ENCODE assay signal across 9 mouse cellular contexts in the genomic region with DNA sequence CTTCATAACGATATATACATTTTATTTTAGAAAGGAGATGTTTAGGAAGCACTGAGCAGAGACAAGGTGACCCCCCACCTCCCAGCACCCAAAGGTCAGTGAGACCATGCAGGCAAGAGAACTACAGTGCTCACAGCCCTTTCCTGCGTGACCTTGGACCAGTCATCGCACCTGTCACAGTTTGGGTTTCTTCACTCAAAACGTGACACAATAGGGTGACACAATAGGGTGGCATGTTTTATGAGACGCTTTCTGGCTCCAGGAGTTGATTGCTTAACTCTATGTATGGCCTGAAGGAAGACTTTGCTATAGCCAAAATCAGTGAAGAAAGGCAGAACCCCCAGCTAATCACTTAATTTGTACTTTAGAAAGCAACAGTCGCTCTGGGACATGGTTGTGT. TPM values are rescaled to one million over a fixed set of nuclear protein-coding genes. Genes with fewer than 3 reads are reported as not detected.
DNase-seq lines count a peak whose midpoint lies in the region; ATAC-seq and TF ChIP-seq lines count a peak whose summit lies in the region.
"Had no signal": no experiment of that assay in that cellular context is flagged by ENCODE, and none has a peak within 500 bp of the region (broad histone marks: within the 10 kb centered on the region; RNA-seq: fewer than 3 reads in every experiment).

No protein-coding gene starts in this region.

- H3K36me3 ChIP-seq in kidney, adult 2 months (ENCODE audit: control insufficient read depth, insufficient read depth, low read length): no peaks in the 10 kb centered on the region
- no peaks in the 10 kb centered on the region for H3K36me3 ChIP-seq in spleen, adult 2 months (ENCODE audit: control insufficient read depth, insufficient read depth, low read length)
- no peaks in the 10 kb centered on the region for H3K36me3 ChIP-seq in stomach, postnatal 0 days (ENCODE audit: control insufficient read depth, insufficient read depth, low read length)

- WGBS in kidney, adult 2 months: 73% methylated on average over 6 of the region's 6 CpGs
- WGBS in spleen, adult 2 months: 86% methylated on average over 6 of the region's 6 CpGs
- 65% methylated on average over 6 of the region's 6 CpGs for whole genome bisulfite sequencing in stomach, postnatal 0 days

- H3K4me1 ChIP-seq in kidney, adult 2 months (ENCODE audit: control insufficient read depth, insufficient read depth, low read length): peaks cover 12% of the 10 kb centered on the region
- peaks cover 24% of the 10 kb centered on the region; the same call in 1 of the 2 replicates for H3K4me1 ChIP-seq in spleen, adult 2 months (ENCODE audit: control insufficient read depth, insufficient read depth, insufficient read length)
- H3K4me1 ChIP-seq in stomach, postnatal 0 days (replicated peaks; ENCODE audit: control insufficient read depth, insufficient read depth): no peaks in the 10 kb centered on the region; the same call in 1 of the 2 replicates

- ATAC-seq in megakaryocyte progenitor cell, adult 5-6 weeks (replicated peaks; ENCODE audit: poor library complexity): peak; percentile 68
- no peak for ATAC-seq in stomach, postnatal 0 days (ENCODE audit: low FRiP score, low TSS enrichment)

- TF ChIP-seq EP300 in stomach, postnatal 0 days (optimal IDR thresholded peaks at IDR 0.05): no peak

- TF ChIP-seq CTCF in kidney, adult 2 months (conservative IDR thresholded peaks at IDR 0.05; ENCODE audit: insufficient read depth, insufficient read length, low read depth, low read length): no peak
- TF ChIP-seq CTCF in spleen, adult 2 months (IDR thresholded peaks at IDR 0.05; ENCODE audit: extremely low read depth, insufficient read depth, insufficient read length, insufficient replicate concordance): no peak
- no peak for TF ChIP-seq CTCF in stomach, postnatal 0 days (IDR thresholded peaks at IDR 0.05; ENCODE audit: low read depth)

- no peak for TF ChIP-seq POLR2A in kidney, adult 2 months (IDR thresholded peaks at IDR 0.05; ENCODE audit: low read depth, low read length)
- TF ChIP-seq POLR2A in spleen, adult 2 months (IDR thresholded peaks at IDR 0.05; ENCODE audit: low read depth, low read length): no peak

- no peaks in the 10 kb centered on the region for H3K9me3 ChIP-seq in stomach, postnatal 0 days (ENCODE audit: control insufficient read depth, low read length)

- peak overlapping the region; percentile 94 for H3K4me2 ChIP-seq in stomach, postnatal 0 days (replicated peaks; ENCODE audit: low read depth)

- H3K4me3 ChIP-seq in kidney, adult 2 months (ENCODE audit: insufficient read depth, low read depth, low read length): peak overlapping the region; percentile 86
- H3K4me3 ChIP-seq in spleen, adult 2 months (ENCODE audit: extremely low read depth, insufficient read depth, insufficient read length): peak overlapping the region; percentile 33; the same call in 1 of the 2 replicates
- H3K4me3 ChIP-seq in stomach, postnatal 0 days (ENCODE audit: low read depth, low read length): no peak overlapping the region

- DNase-seq in kidney, adult 2 months: no peak
- no peak for DNase-seq in kidney, adult 8-10 months
- DNase-seq in spleen, adult 2 months (ENCODE audit: low read depth in 1 of 2, low spot score in 2 of 2): no peak
- no peak for DNase-seq in spleen, adult 12 weeks (ENCODE audit: low spot score)
- no peak for DNase-seq in stomach, postnatal 0 days (ENCODE audit: low spot score)
- DNase-seq in frontal cortex, postnatal 36 days (ENCODE audit: low spot score in 2 of 2): no peak
- DNase-seq in embryo, embryonic 9.5 days (ENCODE audit: extremely low spot score): no peak
- DNase-seq: thymus, postnatal 36 days had no signal

- no peak overlapping the region for H3K9ac ChIP-seq in stomach, postnatal 0 days (ENCODE audit: low read length)

- no peaks in the 10 kb centered on the region for H3K27me3 ChIP-seq in kidney, adult 2 months (replicated peaks; ENCODE audit: control insufficient read depth, insufficient read depth, low read length)
- H3K27me3 ChIP-seq in spleen, adult 2 months (ENCODE audit: control insufficient read depth, insufficient read depth, low read length): no peaks in the 10 kb centered on the region
- H3K27me3 ChIP-seq in stomach, postnatal 0 days (ENCODE audit: control insufficient read depth, insufficient read depth, low read length): no peaks in the 10 kb centered on the region

- peak overlapping the region; percentile 72 for H3K27ac ChIP-seq in kidney, adult 2 months (ENCODE audit: insufficient read depth, low read depth, low read length)
- H3K27ac ChIP-seq in spleen, adult 2 months (ENCODE audit: insufficient read depth, low read length): no peak overlapping the region
- no peak overlapping the region for H3K27ac ChIP-seq in stomach, postnatal 0 days (replicated peaks)

RNA-seq across cellular contexts. Expression of a gene that starts 1.7 kb away (rescaled TPM):
- 58.1 and 80.7 TPM in 2 replicates for polyA plus RNA-seq in kidney, adult 2 months (2012; rRNA removed)
- 69.7 and 93.6 TPM in 2 replicates for polyA plus RNA-seq in spleen, adult 2 months (2012; rRNA removed)
- total RNA-seq in megakaryocyte progenitor cell, adult 5-6 weeks (2015): 26.8 and 29.4 TPM in 2 replicates
- total RNA-seq in megakaryocyte progenitor cell, adult 5-6 weeks (2017): 23.9 and 29.4 TPM in 2 replicates
- polyA plus RNA-seq in stomach, postnatal 0 days (2015; fragmentation: Nextera tagmentation; extraction: Ambion mirVana): 7.1 and 8.8 TPM in 2 replicates
